Mouse (Mus musculus): Measurements from ENCODE around the gene Ptpa. TPM values are rescaled to one million over a fixed set of nuclear protein-coding genes. Genes with fewer than 3 reads are reported as not detected.
A peak's percentile ranks its signal among the peaks of the same experiment; 100 is the strongest.

Ptpa gene
- polyA plus RNA-seq (2014; fragmentation: Nextera tagmentation; extraction: Ambion mirVana) = 55.4 and 62.8 TPM in 2 replicates

DNA sequence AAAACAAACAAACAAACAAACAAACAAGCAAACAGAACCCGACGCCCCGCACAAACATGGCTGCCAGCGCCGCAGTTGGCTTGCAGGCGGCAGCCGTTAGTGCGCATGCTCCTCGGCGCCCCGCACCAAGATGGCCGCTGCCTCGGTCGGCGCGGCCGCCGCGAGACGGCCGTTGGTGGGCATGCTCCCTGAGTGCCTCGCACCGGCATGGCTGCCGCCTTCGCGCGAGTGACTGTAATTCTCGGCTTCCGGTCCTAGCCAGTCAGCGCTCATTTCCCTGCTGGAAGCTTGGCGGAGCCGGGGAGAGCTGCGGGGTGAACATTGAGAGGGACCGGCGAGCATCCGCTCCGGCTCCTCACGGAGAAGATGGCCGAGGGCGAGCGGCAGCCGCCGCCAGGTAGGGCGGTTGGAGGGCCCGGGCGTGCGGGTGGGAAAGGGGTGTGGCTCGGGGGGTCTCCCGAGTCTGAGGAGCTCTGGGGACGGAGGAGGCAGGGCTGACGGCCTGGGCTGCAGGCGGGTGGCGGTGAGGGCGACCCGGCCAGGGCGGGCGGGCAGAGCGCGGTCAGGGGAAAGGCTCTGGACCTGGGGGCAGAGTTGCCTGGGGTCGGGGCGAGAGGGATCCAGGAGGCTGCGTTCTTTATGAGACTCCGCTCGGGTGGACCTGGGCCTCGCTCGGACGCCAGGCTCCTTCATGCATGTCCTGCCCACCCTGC lies at the start of gene Ptpa:
TSS of gene Ptpa (plus strand) at position 104 of the 713 bp plus-strand sequence.
- 1% methylated on average over 66 of the region's 67 CpGs for WGBS

DNA sequence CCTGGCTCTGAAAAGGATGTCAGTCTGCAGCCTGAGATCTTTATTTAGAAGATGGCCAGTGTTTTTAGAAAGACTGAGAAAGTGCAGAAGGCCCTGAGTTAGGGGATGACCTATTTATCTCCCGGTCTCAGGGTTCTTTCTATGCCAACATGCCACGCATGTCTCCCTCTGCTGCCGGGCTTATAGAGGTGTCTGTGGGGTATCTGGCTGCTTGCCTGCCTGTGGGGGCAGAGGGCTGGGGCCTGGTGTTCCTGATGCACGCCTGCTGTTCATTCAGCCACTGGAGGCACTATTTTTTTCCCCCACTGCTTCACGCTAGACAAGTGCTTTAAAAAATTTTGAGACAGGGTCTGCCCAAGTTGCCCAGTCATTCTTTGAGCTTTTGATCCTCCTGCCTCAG lies 49.6 kb upstream of the Ptpa start:
- H3K36me3 ChIP-seq (ENCODE audit: control insufficient read depth, insufficient read depth, low read length) = peaks cover 3% of the 10 kb centered on the region
- DNase-seq (ENCODE audit: low spot score) = no peak
- no peaks in the 10 kb centered on the region for H3K9me3 ChIP-seq (ENCODE audit: control insufficient read depth, low read length)
- no peaks in the 10 kb centered on the region for H3K27me3 ChIP-seq (ENCODE audit: control insufficient read depth, insufficient read depth, low read length)
- H3K4me1 ChIP-seq (replicated peaks; ENCODE audit: control insufficient read depth, insufficient read depth, low read length) = peaks cover 8% of the 10 kb centered on the region
- no peak overlapping the region for H3K4me2 ChIP-seq (replicated peaks; ENCODE audit: low read depth, low read length)
- no peak overlapping the region for H3K4me3 ChIP-seq (ENCODE audit: low read depth, low read length)
- WGBS = 74% methylated on average over 5 of the region's 5 CpGs
- H3K9ac ChIP-seq (ENCODE audit: low read depth, low read length) = no peak overlapping the region
- ATAC-seq (ENCODE audit: low FRiP score) = no peak
- no peak overlapping the region for H3K27ac ChIP-seq (ENCODE audit: low read depth, low read length)

More for the DNA sequence above, at the start of gene Ptpa:
- peak within 1 kb of the TSS; percentile 74 for H3K4me2 ChIP-seq (replicated peaks; ENCODE audit: low read depth, low read length)
- H3K9ac ChIP-seq (ENCODE audit: low read depth, low read length) = peak within 1 kb of the TSS; percentile 97
- peak; percentile 92 for ATAC-seq (ENCODE audit: low FRiP score)
- peaks cover 14% of the 10 kb centered on the region; the same call in 1 of the 2 replicates for H3K4me1 ChIP-seq (replicated peaks; ENCODE audit: control insufficient read depth, insufficient read depth, low read length)
- peak within 1 kb of the TSS; percentile 96 for H3K27ac ChIP-seq (ENCODE audit: low read depth, low read length)
- H3K27me3 ChIP-seq (ENCODE audit: control insufficient read depth, insufficient read depth, low read length) = no peaks in the 10 kb centered on the region
- H3K36me3 ChIP-seq (ENCODE audit: control insufficient read depth, insufficient read depth, low read length) = no peaks in the 10 kb centered on the region
- peak within 1 kb of the TSS; percentile 88 for H3K4me3 ChIP-seq (ENCODE audit: low read depth, low read length)
- peak; percentile 96 for DNase-seq (ENCODE audit: low spot score)
- H3K9me3 ChIP-seq (ENCODE audit: control insufficient read depth, low read length) = no peaks in the 10 kb centered on the region

DNA sequence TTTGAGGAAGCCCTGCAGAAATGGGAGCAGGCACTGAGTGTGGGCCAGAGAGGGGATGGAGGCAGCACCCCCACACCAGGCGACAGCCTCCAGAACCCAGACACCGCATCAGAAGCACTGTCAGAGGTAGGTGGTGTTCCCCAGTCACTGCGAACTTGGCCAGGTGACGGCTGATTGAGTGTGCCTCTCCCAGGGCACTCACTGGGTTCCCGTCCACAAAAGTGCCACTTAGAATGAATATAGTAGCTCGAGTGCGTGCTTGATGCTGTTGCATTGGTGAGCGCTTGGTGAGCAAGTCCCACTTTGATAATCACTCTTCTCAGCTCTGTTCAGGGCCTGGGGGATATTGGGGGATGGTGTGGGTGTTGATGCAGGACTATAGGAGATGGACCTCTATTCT lies 44.3 kb upstream of the Ptpa start:
- WGBS = 95% methylated on average over 8 of the region's 8 CpGs
- Histone ChIP-seq H3K27ac (ENCODE audit: low read depth, low read length) (no peak overlapping the region), H3K4me3 (ENCODE audit: low read depth, low read length) (no peak overlapping the region), H3K9ac (ENCODE audit: low read depth, low read length) (no peak overlapping the region), H3K36me3 (ENCODE audit: control insufficient read depth, insufficient read depth, low read length) (peaks cover 13% of the 10 kb centered on the region), H3K9me3 (ENCODE audit: control insufficient read depth, low read length) (no peaks in the 10 kb centered on the region), H3K27me3 (ENCODE audit: control insufficient read depth, insufficient read depth, low read length) (no peaks in the 10 kb centered on the region), H3K4me1 (replicated peaks; ENCODE audit: control insufficient read depth, insufficient read depth, low read length) (no peaks in the 10 kb centered on the region), H3K4me2 (replicated peaks; ENCODE audit: low read depth, low read length) (no peak overlapping the region)
- DNase-seq (ENCODE audit: low spot score) (no peak), ATAC-seq (ENCODE audit: low FRiP score) (no peak)

GRCm38 (mm10) chr2:30372726-30373125 lies 43.1 kb upstream of the Ptpa start:
- Histone ChIP-seq H3K9me3 (ENCODE audit: control insufficient read depth, low read length) (no peaks in the 10 kb centered on the region), H3K4me1 (replicated peaks; ENCODE audit: control insufficient read depth, insufficient read depth, low read length) (no peaks in the 10 kb centered on the region), H3K36me3 (ENCODE audit: control insufficient read depth, insufficient read depth, low read length) (peaks cover 13% of the 10 kb centered on the region), H3K4me3 (ENCODE audit: low read depth, low read length) (no peak overlapping the region), H3K27ac (ENCODE audit: low read depth, low read length) (no peak overlapping the region), H3K9ac (ENCODE audit: low read depth, low read length) (no peak overlapping the region), H3K27me3 (ENCODE audit: control insufficient read depth, insufficient read depth, low read length) (no peaks in the 10 kb centered on the region), H3K4me2 (replicated peaks; ENCODE audit: low read depth, low read length) (no peak overlapping the region)
- ATAC-seq (ENCODE audit: low FRiP score) (no peak), DNase-seq (ENCODE audit: low spot score) (no peak)
- 99% methylated on average over 5 of the region's 5 CpGs for WGBS

DNA sequence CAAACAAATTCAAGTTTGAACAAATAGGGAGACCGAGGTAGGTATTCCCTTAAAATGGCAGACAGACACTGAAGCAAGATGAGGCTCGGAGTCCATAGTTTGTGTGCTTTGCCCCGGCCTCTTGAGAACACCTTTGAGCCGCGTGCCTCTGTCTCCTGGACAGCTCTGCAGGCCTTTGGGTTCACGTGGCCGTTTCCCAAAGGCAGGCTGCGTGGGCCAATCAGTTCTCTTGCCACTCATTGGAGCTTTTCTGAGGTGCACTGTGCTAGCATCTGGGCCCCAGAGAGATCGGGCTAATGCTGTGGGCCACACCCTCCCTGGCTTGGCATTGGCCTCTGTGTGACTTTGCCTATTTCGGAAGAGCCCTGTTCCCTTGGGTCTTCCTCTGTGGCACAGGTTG lies 39.9 kb upstream of the Ptpa start:
- no peak overlapping the region for H3K27ac ChIP-seq (ENCODE audit: low read depth, low read length)
- ATAC-seq (ENCODE audit: low FRiP score) (no peak), DNase-seq (ENCODE audit: low spot score) (no peak)
- H3K9me3 ChIP-seq (ENCODE audit: control insufficient read depth, low read length) = no peaks in the 10 kb centered on the region
- no peak overlapping the region for H3K4me2 ChIP-seq (replicated peaks; ENCODE audit: low read depth, low read length)
- H3K4me1 ChIP-seq (replicated peaks; ENCODE audit: control insufficient read depth, insufficient read depth, low read length) = no peaks in the 10 kb centered on the region
- H3K4me3 ChIP-seq (ENCODE audit: low read depth, low read length) = no peak overlapping the region
- H3K27me3 ChIP-seq (ENCODE audit: control insufficient read depth, insufficient read depth, low read length) = no peaks in the 10 kb centered on the region
- peaks cover 11% of the 10 kb centered on the region for H3K36me3 ChIP-seq (ENCODE audit: control insufficient read depth, insufficient read depth, low read length)
- no peak overlapping the region for H3K9ac ChIP-seq (ENCODE audit: low read depth, low read length)
- WGBS = 91% methylated on average over 10 of the region's 10 CpGs

DNA sequence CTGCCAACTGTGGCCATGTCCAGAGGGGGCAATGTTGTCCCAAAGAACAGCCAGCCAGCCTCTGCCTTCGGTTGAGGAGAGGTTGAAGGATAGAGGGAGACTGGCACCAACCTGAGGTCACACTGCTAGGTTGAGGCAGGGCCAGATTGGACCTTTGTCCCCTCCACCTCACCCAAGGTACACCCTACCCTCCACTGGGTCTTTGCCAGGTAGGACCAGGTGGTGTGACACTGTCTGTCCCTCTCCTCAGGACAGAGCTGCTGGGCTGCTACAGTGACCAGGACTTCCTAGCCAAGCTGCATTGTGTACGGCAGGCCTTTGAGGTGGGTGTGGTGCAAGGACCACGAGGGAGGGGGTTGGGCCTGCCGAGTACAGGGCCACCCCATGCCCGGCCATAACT lies 38.1 kb upstream of the Ptpa start:
- DNase-seq (ENCODE audit: low spot score) (no peak), ATAC-seq (ENCODE audit: low FRiP score) (no peak)
- Histone ChIP-seq H3K27ac (ENCODE audit: low read depth, low read length) (no peak overlapping the region), H3K4me3 (ENCODE audit: low read depth, low read length) (no peak overlapping the region), H3K4me1 (replicated peaks; ENCODE audit: control insufficient read depth, insufficient read depth, low read length) (no peaks in the 10 kb centered on the region), H3K27me3 (ENCODE audit: control insufficient read depth, insufficient read depth, low read length) (no peaks in the 10 kb centered on the region), H3K36me3 (ENCODE audit: control insufficient read depth, insufficient read depth, low read length) (peaks cover 6% of the 10 kb centered on the region; the same call in 1 of the 2 replicates), H3K4me2 (replicated peaks; ENCODE audit: low read depth, low read length) (no peak overlapping the region), H3K9me3 (ENCODE audit: control insufficient read depth, low read length) (no peaks in the 10 kb centered on the region), H3K9ac (ENCODE audit: low read depth, low read length) (no peak overlapping the region)
- WGBS = 95% methylated on average over 5 of the region's 5 CpGs

GRCm38 (mm10) chr2:30379307-30379706 lies 36.5 kb upstream of the Ptpa start:
- peaks cover 7% of the 10 kb centered on the region; the same call in 1 of the 2 replicates for H3K36me3 ChIP-seq (ENCODE audit: control insufficient read depth, insufficient read depth, low read length)
- H3K4me2 ChIP-seq (replicated peaks; ENCODE audit: low read depth, low read length) = no peak overlapping the region
- H3K9me3 ChIP-seq (ENCODE audit: control insufficient read depth, low read length) = no peaks in the 10 kb centered on the region
- H3K9ac ChIP-seq (ENCODE audit: low read depth, low read length) = no peak overlapping the region
- H3K4me3 ChIP-seq (ENCODE audit: low read depth, low read length) = no peak overlapping the region
- no peak for ATAC-seq (ENCODE audit: low FRiP score)
- H3K27me3 ChIP-seq (ENCODE audit: control insufficient read depth, insufficient read depth, low read length) = no peaks in the 10 kb centered on the region
- 91% methylated on average over 7 of the region's 7 CpGs for WGBS
- H3K27ac ChIP-seq (ENCODE audit: low read depth, low read length) = no peak overlapping the region
- no peak for DNase-seq (ENCODE audit: low spot score)
- H3K4me1 ChIP-seq (replicated peaks; ENCODE audit: control insufficient read depth, insufficient read depth, low read length) = no peaks in the 10 kb centered on the region

DNA sequence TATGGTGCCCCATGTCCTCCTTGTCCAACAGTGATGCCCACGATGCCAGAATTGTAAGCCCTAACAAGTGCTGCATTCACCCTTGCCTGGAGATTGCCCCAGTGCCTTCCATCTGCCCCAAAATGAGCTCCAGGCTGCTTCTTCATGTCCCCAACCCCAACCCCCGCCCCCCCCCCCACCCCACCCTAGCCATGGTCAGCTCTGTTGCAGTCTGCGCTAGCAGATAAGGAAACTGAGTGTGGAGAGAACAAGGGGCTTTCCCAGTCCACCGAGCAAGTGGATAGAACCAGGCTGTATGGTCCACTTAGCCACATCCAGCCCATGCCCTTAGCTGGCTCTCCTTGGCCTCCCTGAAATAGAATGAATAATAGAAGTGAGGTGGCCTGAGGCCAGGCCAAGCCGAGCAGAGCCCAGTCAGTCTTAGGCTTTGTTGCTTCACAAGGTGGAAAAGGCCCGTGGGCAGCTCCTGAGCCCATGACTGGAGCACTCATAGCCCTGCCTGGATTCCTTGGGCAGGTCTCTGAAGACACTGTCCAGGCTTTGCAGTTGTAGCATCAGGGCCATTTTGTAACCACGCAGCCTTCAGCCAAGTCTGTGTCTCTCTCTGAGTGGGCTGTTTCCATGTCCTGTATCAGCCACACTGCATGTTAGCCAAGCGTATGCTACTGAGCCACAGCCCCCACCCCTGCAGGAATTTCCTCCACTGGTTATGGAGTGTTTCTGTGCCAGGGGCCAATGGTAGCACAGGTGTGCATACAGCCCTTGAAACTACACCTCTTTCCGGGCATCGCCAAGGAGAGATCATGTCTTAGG lies 35.1 kb upstream of the Ptpa start:
- Histone ChIP-seq H3K36me3 (ENCODE audit: control insufficient read depth, insufficient read depth, low read length) (peaks cover 10% of the 10 kb centered on the region; the same call in 1 of the 2 replicates), H3K9me3 (ENCODE audit: control insufficient read depth, low read length) (no peaks in the 10 kb centered on the region), H3K4me1 (replicated peaks; ENCODE audit: control insufficient read depth, insufficient read depth, low read length) (no peaks in the 10 kb centered on the region), H3K4me3 (ENCODE audit: low read depth, low read length) (no peak overlapping the region), H3K27me3 (ENCODE audit: control insufficient read depth, insufficient read depth, low read length) (no peaks in the 10 kb centered on the region), H3K27ac (ENCODE audit: low read depth, low read length) (no peak overlapping the region), H3K4me2 (replicated peaks; ENCODE audit: low read depth, low read length) (no peak overlapping the region), H3K9ac (ENCODE audit: low read depth, low read length) (no peak overlapping the region)
- ATAC-seq (ENCODE audit: low FRiP score) (no peak), DNase-seq (ENCODE audit: low spot score) (no peak)
- WGBS = 93% methylated on average over 10 of the region's 10 CpGs

Measured in hindbrain, embryonic 11.5 days (tissue).